Mouse (Mus musculus) thymus, adult 18-20 months (tissue): ENCODE data around the gene Zbtb12.
A peak's percentile ranks its signal among the peaks of the same experiment; 100 is the strongest.
"Not testable (repeated sequence)": the region's sequence is repeated elsewhere in the genome, so short reads cannot be mapped to it uniquely, and the experiment has no call there.

Experiments
- DNase-seq, 2 experiments: peaks; one replicate each; pipeline ENCODE4 v3.0.0; 2022; ENCODE audit warnings: mixed read lengths in 2 of 2

Zbtb12 gene

GRCm38 (mm10) chr17:34879336-34879879 lies at the start of gene Zbtb12:
Gene Zbtb12 (plus strand): TSS chr17:34879483.
- no peak for DNase-seq

DNA sequence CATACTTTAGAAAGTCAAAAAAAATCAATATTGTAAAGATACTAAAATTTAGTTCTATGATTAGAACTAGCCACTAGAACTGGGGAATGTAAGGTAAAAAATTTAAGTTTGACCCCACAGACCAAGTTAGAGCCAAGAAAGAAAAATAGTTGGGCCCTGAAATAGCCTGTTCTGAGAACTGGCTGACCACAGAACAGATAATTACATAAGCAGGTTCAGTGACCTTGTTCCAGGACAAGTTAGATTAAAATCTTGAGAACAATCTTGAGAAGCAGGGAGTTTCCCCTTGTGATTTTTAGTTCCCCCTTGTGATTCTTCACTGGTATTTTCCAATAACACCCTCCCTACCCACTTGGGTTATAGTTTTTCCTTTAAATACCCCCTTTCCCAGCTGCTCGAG lies 48.5 kb upstream of the Zbtb12 start:
- not testable (repeated sequence) for DNase-seq

- no peak for DNase-seq
These were observed 43.0 kb upstream of the Zbtb12 start for GRCm38 (mm10) chr17:34836155-34836855.

DNA sequence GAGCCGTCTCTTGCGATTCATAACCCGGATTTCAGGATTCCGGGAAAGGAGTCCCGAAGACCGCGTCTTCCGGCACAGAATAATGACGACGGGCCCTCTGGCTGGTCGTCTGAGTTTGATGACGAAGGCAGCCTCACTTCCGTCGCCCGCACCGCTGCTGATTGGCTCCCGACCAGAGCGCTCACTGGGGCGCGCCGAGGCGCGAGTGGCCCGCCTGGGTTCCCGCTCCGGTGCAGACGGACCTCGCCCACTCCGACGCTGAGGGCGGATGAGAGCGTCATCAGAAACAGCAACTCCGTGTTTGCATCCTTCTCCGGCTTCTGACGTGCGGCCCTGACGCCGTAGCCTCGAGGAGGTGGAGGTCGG lies 42.4 kb upstream of the Zbtb12 start, which contains the start of the genes Stk19 and Dxo:
Stk19 (minus strand) TSS at position 90 of the 366 bp plus-strand sequence.
Dxo (plus strand) TSS at position 164 of the 366 bp plus-strand sequence.
- DNase-seq: peak; percentile 89 to 92

DNA sequence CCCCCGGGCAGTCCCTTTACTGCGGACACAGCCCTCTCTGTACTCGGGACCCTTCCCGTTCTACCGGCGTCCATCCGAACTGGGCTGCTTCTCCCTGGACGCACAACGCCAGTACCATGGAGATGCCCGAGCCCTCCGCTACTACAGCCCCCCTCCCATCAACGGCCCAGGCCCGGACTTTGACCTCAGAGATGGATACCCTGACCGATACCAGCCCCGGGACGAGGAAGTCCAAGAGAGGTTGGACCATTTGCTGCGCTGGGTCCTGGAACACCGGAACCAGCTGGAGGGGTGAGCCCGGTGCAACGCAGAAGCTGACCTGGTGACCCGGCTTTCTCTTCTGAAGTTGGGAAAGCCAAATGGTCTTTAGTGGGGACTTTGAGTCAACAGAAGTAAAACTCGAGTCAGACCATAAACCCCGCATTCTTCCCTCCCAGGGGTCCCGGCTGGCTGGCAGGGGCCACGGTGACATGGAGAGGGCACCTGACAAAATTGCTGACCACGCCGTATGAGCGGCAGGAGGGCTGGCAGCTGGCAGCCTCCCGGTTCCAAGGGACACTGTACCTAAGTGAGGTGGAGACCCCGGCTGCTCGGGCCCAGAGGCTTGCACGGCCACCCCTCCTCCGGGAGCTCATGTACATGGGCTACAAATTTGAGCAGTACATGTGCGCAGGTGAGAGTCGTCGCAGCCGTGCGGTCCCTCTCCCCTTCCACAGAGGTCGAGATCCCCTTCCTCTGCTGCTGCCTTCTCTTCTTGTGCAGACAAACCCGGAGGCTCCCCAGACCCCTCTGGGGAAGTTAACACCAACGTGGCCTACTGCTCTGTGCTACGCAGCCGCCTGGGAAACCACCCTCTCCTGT lies 41.6 kb upstream of the Zbtb12 start:
- DNase-seq: peak in 1 of 2 experiments; percentile 33

DNA sequence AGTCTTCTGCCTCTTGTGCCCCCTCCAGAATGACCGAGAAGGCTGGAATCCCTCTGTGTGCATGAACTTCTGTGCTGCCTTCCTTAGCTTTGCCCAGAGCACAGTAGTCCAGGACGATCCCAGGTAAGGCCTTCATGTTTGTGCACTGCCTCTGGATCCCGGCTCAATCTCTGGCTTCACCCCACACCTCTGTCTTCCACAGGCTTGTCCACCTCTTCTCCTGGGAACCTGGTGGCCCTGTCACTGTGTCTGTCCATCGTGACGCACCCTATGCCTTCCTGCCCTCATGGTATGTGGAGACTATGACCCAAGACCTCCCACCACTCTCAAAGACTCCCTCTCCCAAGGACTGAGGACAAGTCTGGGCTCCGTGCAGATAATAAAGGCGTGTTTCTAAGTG lies 40.5 kb upstream of the Zbtb12 start:
- DNase-seq: no peak

DNA sequence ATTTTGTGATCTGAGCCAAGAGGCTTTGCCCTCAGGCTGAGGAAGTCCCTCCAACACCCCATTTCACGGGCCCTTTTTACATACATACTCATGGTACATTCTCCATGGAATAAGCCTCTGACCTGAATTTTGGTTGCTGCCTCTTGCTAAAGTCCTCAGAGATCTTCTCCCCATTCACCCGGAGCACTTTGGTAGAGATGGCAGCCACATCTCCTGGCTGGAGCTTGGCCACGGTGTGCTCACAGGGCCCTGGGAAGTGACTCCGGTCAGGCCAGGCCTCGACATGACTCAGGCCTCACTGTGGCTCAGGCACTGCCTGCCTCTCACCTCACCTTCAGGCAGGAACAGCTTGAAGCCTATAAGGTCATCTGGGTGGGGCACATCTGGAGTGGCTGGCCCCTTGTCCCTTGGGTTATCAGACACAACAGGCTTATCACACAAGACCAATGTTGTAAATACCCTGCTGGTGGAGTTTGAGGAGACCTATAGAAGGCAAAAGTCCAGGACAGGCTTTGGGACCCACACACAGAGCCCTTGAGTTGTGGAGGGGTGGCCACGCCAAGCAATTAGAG lies 38.5 kb upstream of the Zbtb12 start:
- no peak for DNase-seq

DNA sequence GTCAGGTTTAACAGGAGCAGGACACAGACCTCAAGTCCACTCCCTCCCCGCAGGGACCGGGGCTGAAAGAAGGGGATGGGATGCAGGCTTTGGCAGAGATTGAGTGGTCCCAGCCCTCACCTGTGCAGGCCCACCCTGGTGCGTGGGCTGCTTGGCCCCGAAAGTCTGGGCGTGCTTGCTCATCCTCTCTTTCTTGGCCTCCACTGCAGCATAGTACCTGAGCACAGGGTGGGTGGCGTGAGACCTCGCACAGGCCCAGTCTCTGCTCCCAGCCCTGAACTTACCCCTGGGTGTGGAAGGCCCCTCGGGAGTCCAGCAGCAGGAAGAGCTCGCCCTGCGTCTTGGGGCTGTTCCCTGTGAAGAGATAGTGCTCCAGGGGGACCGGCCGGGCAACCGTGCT lies 34.4 kb upstream of the Zbtb12 start:
- DNase-seq: no peak

DNA sequence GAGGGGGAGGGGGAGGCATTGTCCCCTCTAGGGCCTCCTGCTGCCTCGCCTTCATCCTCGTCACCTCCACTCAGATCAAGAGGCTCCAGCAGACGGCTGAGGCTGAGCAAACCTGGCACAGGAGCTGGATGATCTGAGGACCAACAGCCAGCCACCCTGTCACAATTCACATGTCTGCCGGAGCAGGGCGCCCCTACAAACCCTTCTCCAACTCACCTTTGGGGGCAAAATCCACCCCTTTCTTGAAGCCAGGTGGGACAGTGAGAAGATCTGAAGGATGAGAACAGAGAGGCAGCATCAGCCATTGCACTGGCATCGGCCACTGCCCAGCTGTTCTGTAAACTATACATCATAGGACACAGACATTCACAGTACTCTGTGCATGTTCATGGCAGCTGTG lies 32.1 kb upstream of the Zbtb12 start:
- DNase-seq: no peak

GRCm38 (mm10) chr17:34847615-34848014 lies 31.7 kb upstream of the Zbtb12 start:
- DNase-seq: no peak

DNA sequence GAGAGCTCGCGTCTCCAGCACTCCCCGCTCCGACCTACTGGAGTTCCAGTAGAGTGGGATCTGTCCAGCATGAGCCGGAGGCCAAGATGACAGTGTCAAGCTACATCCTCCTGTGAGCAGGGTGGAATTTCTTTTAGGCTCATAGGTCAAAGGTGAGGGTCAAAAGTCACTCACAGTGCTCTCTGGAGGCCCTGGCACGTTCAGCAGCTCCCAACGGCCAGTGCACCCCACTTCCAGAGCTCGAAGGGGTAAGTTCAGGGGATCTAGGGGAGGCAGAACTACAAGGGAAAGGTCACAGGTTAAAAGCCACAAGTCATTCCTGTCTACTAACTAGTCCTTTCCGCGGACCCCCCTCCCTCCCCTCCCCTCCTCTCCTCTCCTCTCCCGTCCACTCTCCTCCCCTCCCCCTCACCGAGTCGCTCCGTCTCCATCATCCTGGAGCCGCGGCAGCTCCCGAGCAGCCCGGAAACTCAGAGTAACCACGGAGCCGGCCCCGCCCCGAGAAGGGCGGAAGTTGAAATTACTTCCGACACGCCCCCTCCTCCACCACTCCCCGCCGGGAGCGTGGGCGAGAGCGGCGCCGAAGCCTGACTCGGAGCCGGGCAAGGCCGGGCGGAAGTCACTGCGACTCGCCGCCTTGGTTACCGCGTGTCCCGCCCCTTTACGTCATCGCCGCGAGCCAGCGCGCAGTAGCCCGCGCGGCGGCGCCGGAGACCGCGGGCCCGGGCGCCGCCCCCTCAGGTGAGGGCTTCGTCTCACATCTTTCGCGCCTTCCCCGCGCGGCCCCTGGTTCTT lies 29.4 kb upstream of the Zbtb12 start, which contains the start of the genes Skiv2l and Nelfe:
Skiv2l (minus strand) TSS at position 489 of the 795 bp plus-strand sequence.
Nelfe (plus strand) TSS at position 670 of the 795 bp plus-strand sequence.
- DNase-seq: peak; percentile 97

GRCm38 (mm10) chr17:34850517-34851125 lies 28.7 kb upstream of the Zbtb12 start:
- no peak for DNase-seq

DNA sequence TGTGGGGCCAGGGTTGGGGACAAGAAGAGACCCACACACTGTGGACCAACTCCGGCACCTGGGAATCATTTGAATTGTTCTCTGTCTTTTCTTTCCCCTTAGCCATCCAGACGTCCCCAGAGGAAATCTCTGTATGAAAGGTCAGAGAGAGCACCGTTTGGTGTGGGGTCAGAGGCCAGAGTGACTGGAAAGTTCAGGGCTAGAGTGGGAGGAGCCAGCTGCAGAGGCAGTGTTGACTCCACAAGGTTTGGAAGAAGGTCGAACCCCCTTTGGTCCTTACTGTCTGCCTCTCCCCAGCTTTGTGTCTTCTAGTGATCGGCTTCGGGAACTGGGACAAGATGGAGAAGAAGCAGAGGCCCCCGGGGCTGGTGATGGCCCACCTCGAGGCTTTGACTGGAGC lies 25.8 kb upstream of the Zbtb12 start:
- DNase-seq: no peak

DNA sequence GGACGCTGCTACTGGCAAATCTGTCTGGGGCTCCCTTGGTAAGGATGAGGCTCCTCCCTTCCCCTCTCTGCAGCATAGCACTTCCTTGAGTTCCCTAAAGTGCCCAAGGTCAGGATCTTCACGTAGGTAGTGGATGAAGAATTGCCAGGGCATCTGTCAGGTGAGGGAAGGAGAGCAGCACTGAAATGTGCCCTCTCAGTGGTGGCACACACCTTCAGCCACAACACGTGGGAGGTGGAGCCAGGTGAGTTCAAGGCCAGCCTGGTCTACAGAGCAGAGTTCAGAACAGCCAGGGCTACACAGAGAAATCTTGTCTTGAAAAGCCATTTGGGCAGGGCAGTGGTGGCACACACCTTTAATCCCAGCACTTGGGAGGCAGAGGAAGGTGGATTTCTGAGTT lies 24.5 kb upstream of the Zbtb12 start:
- no peak for DNase-seq

DNA sequence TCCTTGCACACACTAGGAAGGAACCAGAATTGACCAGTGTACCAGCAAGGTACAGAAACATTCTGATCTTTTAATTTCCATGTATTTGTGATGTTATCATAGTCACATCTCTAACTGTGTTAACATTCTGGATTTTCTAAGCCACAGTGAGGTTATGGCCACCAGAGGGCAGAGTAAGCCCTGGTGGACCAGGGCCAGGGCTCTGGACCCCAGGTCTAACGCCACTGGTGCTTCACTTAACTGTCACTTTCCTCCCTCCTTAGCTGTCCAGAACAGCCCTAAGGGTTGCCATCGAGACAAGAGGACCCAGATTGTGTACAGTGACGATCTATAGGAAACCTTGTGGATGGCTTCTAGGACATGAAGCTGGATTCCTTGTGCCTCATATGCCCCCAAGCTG lies 23.5 kb upstream of the Zbtb12 start:
- no peak for DNase-seq

DNA sequence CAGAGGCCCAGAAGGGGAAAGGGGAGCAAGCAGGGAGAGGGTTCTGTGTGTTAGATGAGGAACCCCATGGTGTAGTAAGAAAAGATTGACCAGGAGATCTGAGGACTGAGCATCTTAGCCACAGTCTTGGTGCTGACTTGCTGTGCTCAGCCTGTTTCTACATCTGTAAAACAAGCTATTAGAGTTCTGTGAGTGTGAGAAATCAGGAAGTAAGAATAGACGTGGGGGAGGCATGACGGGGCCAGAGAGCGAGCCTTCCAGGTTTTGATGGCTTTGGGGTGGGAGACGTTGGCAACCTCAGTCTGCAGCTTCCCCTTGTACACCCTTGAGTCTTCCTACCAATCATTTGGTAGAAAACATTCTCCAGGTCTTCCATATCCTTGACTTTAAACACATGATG lies 20.6 kb upstream of the Zbtb12 start:
- peak in 1 of 2 experiments; percentile 1 for DNase-seq

DNA sequence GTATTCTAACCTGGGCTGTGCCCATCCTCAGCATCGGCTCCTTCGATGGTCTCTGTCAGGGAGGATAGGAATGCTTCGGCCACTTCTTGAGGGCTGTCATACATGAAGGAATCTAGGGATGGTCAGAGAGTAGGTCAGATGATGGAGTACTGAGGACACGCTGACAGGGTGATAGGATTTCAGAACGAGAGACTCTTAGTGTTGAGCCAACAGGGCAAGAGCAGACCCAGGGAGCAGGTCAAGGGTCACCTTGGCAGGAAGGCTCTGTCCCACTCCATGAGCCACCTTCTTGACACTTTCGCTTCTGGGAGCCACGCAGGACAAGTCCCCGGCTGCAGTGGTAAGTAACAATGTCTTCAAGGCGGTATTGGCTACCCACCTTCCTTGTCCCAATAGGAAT lies 18.8 kb upstream of the Zbtb12 start:
- no peak for DNase-seq

GRCm38 (mm10) chr17:34861704-34862415 lies 17.4 kb upstream of the Zbtb12 start:
- no peak for DNase-seq

DNA sequence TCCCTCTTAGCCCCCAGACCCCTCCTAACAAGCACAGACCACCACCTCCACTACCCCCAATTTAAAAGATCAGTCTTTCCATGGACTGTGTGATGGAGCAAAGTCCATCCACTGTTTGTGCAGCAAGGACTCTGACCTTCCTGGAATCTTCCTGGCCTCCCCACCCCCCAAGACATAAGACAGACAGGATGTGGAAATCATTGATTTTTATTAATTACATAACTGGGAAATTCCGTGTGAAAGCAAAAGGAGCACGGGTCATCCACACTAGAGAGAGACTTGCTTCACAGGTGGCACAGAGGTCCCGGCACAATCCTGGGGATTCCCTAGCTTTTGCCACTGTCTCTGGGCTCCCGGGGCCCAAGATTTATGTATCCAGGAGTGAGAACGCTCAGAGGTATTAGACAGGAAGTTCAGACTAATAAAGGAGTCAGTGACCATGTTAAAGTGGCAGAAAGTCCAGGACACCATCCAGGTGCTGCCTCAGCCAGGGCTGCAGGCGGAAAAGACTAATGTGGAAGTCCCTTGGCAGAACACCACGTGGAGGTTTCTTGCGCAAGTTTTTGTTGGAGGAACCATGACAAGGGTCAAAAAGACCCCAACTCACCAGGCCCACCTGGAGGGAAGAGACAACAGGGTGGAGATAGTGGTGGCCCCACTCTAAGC lies 16.7 kb upstream of the Zbtb12 start, which contains the start of gene Cfb:
Cfb (minus strand) TSS at position 103 of the 666 bp plus-strand sequence.
- DNase-seq: no peak

DNA sequence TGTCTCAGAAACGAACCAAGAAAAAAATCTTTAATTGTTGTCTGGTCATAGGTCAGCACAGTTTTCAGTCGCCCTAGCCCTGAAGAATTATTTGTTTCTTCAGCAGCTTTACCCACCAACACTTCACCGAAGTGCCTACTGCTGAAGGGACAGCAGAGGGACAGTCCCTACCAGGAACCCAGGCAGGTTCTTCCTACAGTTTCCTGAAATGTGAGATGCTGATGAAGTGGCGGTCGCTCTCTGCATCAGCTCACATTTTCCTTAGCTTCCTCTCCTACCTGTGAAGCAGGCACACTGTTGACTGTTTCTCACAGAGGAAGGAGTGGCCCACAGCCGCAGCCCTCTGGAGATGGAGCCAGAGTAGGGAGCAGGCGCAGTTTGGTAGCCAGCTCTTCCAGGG lies 13.3 kb upstream of the Zbtb12 start:
- DNase-seq: no peak

DNA sequence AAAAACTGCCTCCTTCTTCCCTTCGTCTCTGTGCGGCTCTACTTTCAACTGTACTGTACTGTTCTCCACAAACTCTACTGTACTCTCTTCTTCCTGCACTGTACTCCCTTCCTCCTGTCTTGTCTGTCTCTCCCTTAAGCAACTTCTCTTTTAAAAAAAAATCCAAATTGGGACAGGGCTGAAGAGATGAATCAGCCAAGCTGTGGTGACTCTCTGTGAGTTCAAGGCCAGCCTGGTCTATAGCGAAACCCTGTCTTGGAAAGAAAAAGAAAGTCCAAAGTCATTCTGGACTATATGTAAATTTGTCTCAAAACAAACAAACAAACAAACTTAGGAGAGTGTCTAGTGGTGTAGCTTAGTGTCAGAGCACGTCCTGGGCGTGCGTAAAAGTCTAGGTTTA lies 5.0 kb upstream of the Zbtb12 start:
- DNase-seq: no peak
